Mouse (Mus musculus): ENCODE results near the gene Fgf6.

The Fgf6 gene

DNA sequence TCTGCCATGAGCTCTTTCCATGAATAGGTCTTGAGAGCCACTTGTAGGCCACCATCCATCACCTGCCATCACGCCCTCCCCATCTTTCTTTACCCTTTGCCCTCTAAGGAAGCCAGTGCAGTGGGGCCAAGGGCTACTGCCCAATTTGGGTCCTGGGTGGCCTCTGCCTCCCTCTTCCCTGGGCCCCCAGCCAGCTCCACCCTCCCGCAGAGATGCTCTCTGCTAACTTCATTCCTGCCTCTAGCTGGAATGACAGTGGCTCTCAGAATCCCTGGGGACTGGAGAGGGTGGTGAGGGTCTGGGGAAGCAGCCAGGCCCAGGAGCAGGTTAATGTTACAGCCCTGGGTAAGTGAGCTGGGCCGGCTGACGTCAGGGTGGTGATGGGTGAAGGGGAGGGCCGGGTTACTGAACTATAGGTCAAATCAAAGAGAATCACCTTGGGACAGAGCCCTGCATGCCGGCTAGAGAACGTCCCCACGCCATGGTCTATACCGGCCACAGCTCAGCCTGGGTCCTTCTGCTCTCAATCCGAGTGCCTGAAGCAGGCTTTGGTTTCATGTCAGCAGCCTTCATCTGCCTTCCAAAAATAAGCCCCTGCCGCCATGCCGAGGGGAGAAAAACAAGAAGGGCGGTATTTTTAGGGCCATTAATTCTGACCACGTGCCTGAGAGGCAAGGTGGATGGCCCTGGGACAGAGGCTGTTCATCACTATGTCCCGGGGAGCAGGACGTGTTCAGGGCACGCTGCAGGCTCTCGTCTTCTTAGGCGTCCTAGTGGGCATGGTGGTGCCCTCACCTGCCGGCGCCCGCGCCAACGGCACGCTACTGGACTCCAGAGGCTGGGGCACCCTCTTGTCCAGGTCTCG, at the start of gene Fgf6:
Fgf6 (plus strand) TSS at position 681 of the 865 bp plus-strand sequence.
- DNase-seq (ENCODE audit: low spot score in 2 of 2): no peak

DNA sequence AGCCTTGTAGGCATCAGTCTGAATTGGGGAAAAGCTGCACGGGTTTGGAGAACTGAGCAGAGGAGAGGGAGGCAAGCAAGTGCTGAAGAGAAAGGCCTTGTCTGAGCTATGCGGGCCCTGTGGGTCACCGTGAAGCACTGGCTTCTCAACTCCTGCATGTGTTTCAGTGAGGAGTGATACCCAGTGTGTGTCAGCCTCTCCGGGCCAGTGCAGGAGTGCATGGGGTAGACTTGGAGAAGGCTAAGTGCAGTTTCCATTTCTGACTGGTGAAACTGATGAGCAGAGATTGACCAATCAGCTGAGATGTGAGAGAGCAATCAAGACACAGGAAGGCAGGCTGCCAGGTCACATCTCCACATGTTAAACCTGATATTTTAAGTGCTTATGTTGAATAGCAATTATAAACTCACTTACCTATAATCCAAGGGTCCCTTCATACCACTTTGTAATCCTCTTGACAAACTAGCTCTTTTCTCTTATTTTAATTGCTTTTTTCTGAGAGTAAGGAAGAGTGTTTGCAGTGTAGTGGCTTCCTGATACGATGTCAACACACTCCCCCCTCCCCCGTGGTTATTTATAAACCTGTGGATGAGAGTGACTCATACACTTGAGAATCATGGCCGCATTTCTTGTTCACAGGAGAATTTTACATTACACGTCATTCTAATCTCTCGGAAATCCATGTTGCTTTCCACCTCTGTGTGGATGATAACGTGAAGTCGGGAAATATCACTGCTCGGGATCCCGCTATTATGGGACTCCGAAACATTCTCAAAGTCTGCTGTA, 49.0 kb upstream of the Fgf6 start:
- no peak for DNase-seq (ENCODE audit: low spot score in 2 of 2)

DNA sequence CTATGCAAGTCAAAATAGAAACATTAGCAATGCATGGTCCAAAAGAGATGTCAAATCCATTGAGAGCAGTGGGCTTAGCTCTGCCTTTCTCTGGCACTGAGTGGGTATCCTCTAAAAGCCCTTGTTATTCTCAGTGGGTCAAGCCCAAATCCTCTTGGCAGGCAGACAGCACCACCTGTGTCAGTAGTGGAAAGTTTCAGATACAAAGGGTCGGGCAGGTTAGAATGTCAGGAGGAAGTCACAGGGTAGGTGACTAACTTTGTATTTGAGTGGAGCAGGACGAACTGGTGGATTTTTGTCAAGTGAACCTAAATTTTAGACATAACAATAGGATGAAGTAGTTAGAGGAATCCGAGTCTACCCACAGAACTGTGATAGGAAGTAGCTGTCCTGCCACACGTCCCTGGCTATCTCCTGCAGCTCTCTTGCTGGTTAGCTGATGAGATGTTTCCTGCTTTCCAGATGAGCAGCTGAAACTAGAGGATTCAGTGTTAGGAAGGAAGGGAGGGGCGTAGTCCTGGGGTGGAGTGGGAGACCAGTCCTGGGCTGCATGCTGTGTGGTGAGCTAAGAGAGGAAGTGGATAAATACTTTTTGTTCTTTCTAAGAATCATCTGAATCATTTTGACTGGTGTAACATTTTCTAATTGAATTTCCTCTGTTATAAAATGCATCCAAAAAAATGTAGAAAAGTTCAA, 33.7 kb upstream of the Fgf6 start:
- no peak for DNase-seq (ENCODE audit: low spot score in 2 of 2)

DNA sequence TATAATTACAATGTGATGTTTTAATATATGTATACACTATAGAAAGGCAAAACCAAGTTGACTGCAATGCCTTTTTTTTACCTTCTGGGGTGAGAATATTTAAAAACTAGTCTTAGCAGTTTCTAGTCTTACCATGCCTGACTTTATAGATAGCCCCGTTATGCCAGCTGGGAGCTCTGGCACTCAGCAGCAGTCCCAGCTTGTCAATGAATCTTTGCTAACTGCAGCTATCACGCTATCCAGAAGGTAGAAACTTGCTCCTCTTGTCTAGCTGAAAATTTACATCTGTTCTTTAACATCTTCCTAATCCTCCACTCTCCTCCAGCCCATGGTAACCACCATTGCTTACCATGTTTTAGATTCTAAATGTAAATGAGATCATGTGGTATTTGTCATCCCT, 21.7 kb upstream of the Fgf6 start:
- DNase-seq (ENCODE audit: low spot score in 2 of 2): no peak

DNA sequence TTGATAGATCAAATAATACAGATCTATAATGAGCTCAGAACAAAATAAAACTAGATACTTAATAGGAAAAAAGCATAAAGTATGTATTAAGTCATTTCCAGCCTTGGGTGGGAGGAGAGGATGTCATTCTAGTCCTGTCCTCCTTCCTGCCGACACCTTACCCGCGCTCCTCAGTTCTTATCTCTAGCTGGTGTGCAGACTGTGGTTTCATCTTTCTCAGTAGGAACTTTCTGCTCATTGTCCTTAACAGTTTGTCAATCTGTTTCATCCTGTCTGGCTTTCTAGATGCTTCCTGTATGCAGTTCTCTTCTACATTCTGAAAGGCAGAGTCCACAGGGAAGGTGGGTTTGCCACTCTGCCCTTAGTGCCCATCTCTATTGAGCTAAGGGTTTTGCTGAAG, 19.9 kb upstream of the Fgf6 start:
- DNase-seq (ENCODE audit: low spot score in 2 of 2): no peak

DNA sequence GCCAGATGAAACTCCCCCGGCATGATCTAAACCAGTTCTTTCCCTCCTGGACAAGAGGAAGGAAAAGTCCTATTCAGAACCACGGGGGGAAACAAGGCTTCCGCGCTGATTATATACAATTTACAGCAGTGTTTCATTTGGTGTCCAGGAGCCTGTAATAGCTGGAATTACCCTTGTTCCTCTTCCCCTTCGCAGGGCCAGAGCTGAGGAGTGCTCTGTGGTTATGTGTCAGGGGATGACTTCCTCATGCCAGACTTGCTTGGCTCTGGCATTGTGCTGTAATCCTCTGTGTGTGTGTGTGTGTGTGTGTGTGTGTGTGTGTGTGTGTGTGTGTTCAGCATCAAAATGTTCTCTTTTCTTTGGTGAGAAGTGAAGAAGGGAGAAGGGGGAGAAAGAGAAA, 19.0 kb upstream of the Fgf6 start:
- no peak for DNase-seq (ENCODE audit: low spot score in 2 of 2)

DNA sequence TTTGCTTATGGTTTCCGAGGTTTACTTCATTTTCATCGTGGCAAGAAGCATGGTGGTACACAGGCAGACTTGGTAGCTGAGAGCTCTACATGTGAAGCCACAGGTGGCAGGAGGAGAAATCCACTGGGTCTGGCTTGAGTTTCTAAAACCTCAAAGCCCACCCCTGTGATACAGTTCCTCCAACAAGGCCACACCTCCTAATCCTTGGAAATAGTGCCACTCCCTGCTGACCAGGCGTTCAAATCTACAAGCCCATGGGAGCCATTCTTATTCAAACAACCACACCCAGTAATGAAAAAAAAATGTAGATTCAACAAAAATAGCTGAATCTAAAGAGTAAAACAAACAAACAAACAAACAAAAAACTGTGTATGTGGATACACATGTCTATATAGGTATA, 9.7 kb upstream of the Fgf6 start:
- no peak for DNase-seq (ENCODE audit: low spot score in 2 of 2)

DNA sequence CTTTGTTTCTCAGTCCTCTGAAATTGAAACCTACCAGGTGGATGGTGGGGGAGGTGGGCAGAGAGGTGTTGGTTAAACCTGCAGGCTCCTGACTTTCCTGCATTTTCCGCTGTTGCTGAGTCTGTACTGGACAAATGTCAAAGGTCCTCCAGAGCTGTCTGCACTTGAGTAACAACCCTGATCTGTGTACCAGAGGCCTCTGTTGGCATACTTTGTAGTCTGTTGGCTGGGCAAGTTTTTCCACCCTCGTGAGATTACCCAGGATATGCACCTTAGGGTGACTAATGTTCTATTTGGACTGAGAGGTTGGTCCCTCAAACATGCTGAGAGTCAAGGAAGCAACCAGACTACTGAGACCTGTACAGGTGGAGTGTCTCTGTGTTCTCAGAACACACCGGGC, 8.8 kb upstream of the Fgf6 start:
- no peak for DNase-seq (ENCODE audit: low spot score in 2 of 2)

DNA sequence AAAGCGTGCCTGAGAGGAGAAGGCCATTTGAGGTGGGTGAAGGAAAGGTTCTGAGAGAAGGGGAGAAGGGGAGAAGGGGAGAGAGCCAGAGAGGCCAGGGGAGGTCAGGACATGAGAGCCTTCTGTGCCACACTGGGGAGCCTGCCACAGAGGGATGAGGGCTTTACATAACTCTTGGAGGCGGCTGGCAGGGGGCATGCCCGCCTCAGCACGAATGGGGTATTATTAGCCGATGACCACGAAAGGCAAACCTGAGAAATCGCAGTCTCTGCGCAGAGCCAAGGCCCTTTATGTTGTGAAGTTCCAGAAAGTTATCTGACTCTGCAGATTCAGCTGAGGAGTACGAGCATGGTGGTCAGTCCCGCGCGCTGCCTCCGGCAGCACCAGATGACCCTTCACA, 5.4 kb upstream of the Fgf6 start:
- DNase-seq (ENCODE audit: low spot score in 2 of 2): no peak

DNA sequence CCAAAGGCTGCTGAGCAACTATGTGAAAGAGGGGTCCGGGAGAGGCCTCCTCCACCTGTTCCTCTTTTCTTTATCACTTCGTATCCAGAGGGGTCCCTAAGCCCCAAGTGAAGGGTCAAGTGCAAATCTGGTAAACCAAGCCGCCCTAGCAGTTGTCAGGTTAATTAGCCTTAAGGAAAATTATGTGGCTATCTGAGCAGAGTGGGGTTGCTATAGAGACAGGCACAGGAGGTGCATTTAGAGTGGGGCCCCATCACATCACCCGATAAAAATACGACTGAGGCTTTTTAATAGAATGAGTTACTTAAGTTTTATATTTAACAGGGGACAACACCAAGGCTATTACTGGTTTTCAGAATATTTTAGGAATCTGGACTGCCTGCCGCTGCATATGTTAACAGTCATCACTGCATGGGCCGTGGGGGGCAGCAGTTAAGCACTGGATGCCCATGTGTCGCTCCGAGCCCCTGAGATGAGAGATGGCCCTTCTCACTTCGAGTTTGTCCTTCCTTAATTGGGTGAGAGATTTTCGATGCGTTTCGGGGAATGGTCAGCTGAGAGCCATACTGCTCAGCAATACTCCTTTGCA, 3.3 kb upstream of the Fgf6 start:
- DNase-seq (ENCODE audit: low spot score in 2 of 2): no peak

DNA sequence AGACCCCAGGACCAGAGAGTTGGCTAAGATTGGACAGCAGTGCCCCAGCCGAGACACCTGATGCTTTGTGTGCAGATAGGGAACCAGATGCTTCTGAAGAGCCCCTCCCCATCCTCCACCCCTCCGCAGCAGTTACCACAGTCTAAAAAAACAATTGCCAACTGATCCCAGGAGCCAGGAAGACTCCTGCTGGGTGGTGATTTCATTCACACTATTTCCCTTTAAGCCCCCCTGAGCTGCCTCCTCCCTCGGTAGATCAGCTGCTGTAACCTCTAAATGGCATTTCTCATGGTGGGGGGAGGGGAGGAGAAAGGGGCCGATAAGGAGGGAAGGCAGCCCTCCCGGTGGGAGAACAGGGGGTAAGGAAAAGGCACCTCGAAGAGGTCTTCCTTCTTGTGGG, 3.9 kb downstream of the Fgf6 start:
- DNase-seq (ENCODE audit: low spot score in 2 of 2): no peak

DNA sequence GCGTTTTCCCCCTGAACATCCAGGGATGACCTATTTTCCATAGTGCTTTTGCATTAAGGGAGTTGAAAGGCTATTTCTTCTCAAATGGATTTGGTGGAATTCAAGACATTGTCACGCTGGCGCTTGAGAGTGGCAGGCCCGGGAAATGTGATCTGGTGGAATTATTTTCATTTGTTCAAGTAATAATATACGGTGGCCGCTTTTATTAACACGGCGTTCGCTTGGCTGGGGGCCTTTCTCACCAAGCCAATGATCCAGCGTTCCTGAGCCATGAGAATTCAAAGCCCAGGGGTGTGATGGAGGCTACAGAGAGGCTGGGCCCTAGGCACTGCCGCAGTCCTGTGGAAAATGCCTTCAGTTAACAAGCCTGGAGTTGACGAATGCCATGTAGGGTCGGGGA, 5.0 kb downstream of the Fgf6 start:
- no peak for DNase-seq (ENCODE audit: low spot score in 2 of 2)

DNA sequence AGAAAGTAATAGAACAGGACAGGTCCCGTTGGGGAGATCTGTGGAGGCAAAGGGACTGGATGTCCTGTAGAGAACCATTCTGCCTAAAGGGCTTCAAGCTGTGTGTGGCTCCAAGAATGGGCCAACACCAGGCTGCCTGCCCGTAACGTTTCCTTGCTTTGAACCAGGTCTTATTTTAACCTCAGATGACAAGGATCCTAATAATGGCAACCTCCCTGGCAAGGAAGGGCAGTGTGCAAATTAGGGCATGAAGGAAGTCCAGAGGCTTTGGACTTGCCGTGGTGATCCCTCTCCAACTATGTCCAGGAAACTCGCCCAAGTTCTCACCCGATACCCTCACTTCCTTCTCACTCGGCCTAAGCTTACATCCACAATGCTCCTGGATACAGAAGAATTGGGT, 9.4 kb downstream of the Fgf6 start:
- DNase-seq (ENCODE audit: low spot score in 2 of 2): no peak

DNA sequence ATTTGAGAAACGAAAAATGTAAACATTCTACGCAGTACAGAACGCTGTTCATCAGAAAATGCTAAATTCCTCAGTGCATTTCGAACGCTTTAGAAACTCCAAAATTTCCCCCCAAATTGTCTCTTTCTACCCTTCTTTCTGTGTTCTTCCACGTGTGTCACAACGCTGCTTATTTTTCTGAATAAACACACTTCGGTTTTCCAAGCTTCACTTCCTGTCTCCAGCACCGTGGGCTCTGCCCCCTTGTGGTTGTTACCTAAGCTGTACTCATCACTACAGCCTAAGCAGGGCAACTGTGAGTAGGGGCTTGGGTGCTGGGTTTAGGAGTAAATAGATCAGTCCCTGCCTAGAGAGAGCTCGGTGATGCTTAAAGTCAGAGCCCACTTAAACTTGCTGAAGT, 19.4 kb downstream of the Fgf6 start:
- no peak for DNase-seq (ENCODE audit: low spot score in 2 of 2)

DNA sequence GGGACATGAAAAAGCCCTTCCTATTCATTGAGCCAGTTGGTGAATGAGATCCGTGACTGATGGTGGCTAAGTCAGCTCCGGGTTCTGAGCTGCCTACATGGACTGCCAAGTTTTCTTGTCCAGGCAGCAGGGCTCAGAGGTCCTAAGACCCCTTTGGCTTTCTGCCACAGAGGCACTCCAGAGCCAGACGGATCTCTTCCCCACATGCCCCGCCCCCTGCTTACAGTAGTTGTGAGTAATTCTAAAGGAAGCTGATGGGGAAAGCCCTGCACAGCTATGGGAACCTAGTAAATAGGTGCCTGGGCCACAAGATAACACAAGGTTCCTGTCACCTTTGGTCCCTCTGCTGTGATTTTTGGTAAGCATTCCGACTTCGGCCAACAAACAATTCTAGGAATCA, 29.5 kb downstream of the Fgf6 start:
- no peak for DNase-seq (ENCODE audit: low spot score in 2 of 2)

DNA sequence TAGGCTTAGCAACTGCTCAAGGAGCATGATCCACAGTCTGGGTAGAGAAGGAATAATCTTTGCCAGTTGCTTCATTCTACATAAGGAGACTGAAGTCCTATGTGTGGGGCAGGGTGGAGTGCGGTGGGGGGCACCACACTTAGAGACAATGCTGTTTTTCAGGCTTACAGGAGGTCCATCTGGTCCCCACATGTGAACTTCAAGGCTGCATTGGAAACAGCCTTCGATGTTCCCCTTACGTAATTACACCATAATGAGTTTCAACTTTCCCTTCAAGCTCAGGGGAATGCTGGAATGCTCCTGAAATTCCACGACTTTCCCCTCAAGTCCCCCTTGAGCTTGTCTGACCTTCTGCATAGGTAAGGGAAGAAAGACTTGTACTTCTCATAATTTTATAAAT, 35.5 kb downstream of the Fgf6 start:
- DNase-seq (ENCODE audit: low spot score in 2 of 2): no peak

DNA sequence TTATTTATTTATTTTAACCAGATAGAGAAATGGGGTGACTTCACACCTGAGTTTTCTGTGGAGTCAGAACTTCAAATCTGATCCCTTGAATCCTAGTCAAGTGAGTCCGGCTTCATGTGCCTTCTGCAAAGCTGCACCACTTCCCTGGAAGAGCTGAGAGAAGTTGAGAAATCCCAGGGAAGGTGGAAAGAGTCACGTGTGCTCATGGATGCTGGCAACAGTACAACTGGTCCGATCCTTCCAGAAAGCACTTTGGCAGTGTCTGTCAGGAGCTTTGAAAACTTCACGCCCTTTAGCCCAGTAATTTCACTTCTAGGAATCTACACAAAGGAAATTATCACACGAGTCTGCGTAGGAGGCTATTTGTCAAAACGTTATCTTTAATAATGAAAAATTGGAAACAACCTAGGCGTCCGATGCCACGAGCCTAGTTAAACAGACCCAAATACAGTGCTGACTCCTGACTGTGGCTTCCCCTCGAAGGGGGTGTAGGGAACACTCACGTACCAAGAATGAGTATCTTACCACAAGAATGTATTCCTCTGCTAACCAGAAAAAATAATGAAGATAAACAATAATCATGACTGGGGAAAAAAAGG, 41.7 kb downstream of the Fgf6 start:
- DNase-seq (ENCODE audit: low spot score in 2 of 2): no peak

DNA sequence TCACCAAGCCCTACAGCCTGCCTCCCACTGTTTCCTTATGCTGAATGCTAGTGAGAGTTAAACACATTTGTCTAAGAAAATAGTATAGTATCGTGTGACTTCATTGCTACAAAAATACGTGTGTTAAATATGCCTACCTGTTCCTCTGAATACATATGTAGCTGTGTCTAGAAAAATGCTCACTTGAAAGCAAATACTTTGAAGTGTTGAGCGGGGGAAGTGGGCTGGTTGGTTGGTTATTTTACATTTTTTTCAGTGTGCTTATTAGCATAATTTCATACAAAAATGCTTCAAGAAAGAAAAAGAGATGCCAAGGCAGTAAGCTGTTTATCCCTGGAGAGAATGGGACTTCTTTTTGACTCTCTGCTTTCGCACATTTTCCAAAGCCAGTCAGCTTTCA, 44.6 kb downstream of the Fgf6 start:
- DNase-seq (ENCODE audit: low spot score in 2 of 2): no peak

DNA sequence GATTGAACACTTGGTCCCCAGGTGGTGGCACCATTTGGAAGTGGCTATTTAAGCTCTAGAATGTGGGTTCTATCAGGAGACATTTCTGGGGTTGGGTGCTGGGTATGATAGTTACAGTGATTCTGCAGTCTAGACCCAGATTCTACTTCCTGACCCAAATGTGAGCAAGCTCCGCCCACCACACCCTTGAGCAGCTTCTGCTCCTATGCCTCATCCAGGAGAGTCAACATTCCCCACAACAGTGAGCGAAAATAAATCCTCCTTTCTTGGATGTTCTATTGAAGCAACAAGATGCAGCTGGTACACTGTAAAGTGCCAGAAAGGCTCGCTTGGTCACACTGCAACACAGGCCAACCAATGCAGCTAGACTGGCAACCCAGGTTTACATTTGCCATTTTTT, 48.5 kb downstream of the Fgf6 start:
- DNase-seq (ENCODE audit: low spot score in 2 of 2): no peak

DNA sequence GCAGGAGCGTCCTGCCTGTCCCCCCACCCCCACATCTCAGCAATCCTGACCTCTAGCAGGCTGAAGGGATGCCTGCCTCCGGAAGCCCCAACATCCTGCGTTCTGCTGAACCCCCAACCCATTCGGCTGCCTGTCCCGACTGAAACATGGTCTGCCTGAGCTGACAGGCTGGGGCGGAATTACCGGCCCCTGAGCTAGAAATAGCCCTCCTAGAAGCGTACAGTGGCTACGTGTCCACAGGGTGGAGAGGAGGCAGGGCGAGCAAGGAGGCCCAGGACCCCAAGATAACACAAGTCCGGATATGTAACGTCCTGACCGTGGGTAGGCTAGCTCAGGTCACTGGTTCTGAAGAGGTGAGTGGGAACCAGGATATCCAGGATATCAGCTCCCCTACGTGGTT, 49.4 kb downstream of the Fgf6 start:
- DNase-seq (ENCODE audit: low spot score in 2 of 2): no peak

DNA sequence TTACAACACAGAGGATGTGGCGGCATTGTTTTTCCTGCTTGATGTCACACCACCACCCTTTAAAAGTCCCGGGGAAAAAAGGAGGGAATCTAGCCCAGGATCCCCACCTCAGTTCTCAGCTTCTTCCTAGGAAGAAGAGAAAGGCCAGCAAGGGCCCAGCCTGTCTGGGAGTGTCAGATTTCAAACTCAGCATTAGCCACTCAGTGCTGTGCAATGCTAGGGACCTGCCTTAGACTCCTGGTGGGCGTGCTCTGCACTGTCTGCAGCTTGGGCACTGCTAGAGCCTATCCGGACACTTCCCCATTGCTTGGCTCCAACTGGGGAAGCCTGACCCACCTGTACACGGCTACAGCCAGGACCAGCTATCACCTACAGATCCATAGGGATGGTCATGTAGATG, 57.4 kb downstream of the Fgf6 start, which contains the start of gene Fgf23:
Fgf23 (plus strand) TSS at position 86 of the 400 bp plus-strand sequence.
- DNase-seq (ENCODE audit: low spot score in 2 of 2): no peak
